Mouse (Mus musculus): Measurements from ENCODE around the gene Rab24.

The Rab24 gene

GRCm38 (mm10) chr13:55321434-55322129 lies at the start of gene Rab24:
Gene Rab24, minus strand, starts transcription at chr13:55321946.
- DNase-seq, result peak; percentile 87

GRCm38 (mm10) chr13:55371007-55371681 lies 49.4 kb upstream of the Rab24 start:
- DNase-seq, result no peak

- peak; percentile 30 for DNase-seq
Observed at GRCm38 (mm10) chr13:55370234-55370633, 48.5 kb upstream of the Rab24 start.

DNA sequence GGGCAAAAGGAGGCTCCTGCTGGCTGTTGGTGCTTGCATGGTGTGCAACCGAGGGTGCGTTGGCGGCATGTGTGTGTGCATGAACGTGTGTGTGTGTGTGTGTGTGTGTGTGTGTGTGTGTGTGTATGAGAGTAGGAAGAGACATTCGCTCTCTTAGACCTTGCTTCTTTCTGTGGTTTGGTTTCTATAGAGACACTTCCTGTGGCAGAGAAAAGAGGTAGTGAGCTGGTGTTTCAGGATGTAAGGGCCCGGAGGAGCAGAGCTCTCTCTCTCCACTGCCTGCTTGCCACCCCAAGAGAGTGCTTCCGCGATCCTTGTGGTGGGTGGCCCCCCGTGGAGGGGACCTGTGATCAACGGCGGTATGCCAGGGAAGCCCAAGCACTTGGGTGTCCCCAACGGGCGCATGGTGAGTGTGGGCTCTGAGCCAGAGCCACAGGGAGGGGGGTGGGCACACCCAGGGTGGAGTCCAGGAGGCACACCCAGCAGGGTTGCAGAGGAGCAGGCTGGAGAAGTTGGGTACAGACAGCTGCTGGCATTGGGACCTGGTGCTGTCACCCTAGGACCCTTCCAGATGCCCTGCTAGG lies 47.9 kb upstream of the Rab24 start, which contains the start of gene Rgs14:
Rgs14 (plus strand) TSS at position 202 of the 584 bp plus-strand sequence.
- peak; percentile 32 for DNase-seq

DNA sequence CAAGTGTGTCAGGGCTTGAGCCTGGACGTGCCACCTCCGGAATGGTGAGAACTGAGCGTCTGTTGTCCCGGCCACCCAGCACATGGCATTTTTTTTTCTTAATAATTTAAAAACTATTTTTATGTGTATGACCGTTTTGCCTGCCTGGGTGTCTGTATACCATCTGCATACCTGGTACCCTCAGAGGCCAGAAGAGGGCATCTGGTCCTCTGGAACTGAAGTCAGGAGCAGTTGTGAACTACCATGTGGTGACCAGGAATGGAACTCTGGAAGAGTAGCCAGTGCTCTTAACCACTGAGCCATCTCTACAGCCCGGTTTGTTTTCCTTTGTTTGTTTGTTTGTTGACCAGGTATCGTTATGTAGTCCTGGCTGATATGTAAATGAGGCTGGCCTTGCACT lies 46.7 kb upstream of the Rab24 start:
- DNase-seq, result no peak

- peak; percentile 93 for DNase-seq
Observed at GRCm38 (mm10) chr13:55362453-55363060, 40.8 kb upstream of the Rab24 start, which contains the start of gene Lman2. Gene Lman2, minus strand, starts transcription at chr13:55362783.

GRCm38 (mm10) chr13:55361974-55362452 lies 40.3 kb upstream of the Rab24 start:
- no peak for DNase-seq

DNA sequence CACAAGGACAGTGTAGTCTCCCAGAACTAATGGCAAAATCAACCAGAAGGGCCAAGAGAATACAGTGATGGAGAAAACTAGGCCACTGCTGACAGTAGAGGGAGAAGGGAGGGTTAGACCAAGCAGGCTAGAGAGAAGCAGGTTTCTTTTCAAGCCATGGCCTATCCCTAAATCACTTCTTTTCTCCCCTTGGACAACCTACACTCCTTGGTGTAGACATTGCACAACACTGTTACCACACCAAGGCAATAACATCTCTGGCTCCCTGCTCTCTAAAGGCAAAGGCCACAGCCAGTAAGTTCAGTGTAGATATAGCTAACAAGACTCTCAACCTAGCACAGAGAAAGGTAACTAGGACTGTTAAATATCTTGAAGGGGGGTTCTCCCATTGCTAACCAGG lies 39.4 kb upstream of the Rab24 start:
- DNase-seq, result no peak

DNA sequence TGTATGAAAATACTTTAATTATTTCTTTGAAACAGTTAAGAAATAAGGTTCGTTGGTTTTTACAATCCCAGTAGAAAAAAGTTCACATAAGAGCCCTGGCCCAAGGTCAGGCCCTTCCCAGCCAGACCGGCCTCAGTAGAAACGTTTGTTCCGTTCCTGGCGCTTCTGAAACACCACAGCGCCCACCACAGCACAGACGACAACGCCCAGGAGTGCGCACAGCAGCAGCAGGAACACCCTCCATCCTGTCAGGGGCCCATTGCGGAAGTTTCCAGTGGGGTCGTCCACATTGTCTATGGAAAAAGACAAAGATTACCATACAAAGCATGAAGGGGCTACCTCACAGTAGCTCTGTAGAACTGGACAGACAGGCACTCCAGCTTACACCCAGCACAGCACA lies 25.0 kb upstream of the Rab24 start:
- no peak for DNase-seq

DNA sequence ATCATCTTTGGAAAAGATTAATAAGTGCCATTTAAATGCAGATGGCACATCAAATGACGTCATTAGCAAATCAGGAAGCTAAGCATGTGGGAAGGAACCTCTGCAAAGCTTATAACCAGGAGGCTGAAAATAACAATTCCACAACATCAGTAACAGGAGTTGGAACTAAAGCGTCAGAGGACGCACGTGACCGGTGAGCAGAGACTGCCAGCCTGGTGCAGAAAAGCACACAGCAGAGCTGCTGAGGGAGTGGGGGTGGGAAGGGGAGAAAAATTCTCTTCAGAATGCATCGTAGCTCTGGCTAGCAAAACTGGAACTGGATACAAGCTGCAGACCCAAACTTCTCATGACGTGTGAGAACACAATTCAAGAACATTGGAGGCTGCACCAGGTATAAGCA lies 22.5 kb upstream of the Rab24 start:
- no peak for DNase-seq

DNA sequence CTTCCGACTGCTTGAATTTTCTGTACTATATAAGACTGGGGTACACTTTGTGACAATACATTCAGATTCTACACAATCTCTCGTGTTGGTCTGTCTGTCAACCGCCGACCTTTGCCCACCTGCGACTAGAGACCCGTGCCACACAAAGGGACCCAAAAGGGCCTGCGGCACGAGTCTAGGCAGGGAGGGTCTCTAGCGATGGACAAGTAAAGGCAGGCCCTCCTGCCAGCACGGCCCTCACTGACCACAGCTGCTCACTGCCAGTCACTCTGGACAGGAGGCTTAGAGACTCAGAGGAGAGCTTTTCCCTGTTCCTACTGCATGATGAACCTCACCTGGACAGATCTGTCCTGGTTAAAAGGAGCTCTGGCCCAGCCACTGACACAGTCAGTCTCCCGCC lies 20.7 kb upstream of the Rab24 start:
- no peak for DNase-seq

DNA sequence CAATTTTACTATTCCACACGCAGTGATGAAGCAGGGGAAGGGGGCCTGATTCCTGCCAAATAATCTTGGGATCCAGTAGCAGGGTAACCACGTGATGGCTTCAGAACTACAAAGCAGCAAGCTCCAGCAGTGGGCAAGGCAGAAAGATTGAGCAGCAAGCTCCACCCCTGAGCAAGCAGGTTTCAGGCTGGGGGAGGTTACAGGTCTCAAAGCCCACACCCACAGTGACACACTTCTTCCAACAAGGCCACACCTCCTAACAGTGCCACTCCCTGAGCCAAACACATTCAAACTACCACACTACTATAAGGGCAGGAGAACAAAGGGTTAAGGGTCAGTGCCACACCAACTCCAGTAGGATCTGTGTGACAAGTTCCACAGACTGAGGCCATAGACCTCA lies 17.5 kb upstream of the Rab24 start:
- no peak for DNase-seq

DNA sequence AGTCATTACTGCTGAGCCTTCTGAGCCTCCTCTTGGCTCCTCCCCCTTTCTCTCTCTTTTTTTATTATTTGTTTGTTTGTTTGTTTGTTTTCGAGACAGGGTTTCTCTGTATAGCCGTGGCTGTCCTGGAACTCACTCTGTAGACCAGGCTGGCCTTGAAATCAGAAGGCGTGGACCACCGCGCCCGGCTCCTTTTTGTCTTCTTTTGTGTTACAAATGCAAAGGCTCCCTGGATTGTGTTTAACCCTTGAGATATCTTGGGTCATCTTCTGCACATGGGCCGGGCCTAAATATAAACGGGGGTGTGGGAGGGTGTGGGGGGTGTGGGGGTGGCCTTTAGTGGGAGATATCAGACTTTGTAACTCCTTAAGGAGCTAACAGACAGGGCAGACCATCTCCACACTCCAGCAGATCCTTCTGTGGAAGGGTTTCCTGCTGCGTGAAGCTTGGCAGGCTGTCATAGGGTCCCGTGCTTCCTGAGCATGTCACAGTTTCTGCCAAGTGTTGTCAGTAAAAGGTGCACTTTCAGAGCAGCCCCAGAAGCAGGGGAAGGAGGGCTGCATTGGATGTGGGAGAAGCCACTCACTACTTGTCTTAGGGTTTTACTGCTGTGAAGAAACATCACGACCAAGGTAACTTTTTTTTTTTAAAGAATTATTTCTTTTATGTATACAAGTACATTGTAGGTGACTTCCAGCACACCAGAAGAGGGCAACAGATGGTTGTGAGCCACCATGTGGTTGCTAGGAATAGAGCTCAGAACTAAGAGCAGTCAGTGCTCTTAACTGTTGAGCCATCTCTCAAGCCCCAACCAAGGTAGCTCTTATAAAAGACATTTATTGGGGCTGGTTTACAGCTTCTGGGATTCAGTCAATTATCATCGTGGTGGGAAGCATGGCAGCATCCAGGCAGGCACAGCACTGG lies 16.6 kb upstream of the Rab24 start:
- DNase-seq, result no peak

GRCm38 (mm10) chr13:55337341-55337975 lies 15.7 kb upstream of the Rab24 start:
- DNase-seq, result no peak

GRCm38 (mm10) chr13:55335701-55336100 lies 14.0 kb upstream of the Rab24 start:
- no peak for DNase-seq

- no peak for DNase-seq
Observed at GRCm38 (mm10) chr13:55332331-55332730, 10.6 kb upstream of the Rab24 start.

- no peak for DNase-seq
Observed at GRCm38 (mm10) chr13:55330567-55331400, 9.0 kb upstream of the Rab24 start.

DNA sequence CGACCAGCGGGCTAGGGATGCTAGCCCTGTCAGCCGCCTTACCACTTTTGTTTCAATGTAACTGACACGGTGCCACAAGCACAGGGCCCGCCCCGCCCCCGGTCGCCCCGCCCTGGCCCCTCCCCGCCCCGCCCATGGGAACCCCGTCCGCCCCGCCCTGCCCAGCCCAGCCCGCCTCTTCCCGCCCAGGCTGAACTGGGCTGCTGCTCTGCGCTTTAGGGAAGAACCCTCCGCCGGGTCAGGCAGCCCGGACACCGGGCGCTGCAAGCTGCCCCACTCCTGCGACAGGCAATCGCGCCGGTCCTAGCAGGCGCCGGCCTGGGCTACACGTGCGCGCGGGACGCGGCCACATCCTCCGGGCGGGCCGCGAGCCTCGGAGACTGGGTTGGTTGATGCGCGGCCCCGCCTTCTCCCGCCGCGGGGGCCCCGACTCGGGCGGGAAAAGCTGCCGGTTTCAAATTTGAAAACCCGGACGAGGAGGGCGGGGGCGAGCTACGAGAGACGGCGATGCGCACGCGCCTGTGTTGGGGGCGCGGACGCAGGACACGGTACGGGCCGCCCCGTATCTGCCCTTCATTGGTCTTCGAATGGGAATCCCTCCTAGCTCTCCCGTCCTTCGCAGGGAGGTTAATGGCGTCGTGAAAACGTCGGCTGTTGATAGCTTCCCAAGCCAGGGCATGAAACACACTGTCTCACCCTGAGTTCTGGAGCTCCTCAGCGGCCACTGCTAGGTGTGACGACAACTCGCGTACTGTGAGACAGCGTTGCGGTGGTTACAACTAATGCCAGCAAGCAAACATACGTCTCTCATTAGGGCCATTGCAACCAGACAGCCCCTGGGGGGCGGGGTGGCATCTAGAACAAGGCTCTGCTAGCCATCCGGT lies 8.2 kb upstream of the Rab24 start, which contains the start of gene Mxd3:
Mxd3 (minus strand) TSS at position 141 of the 884 bp plus-strand sequence.
- DNase-seq, result peak; percentile 78

- DNase-seq, result no peak
Observed at GRCm38 (mm10) chr13:55329109-55329682, 7.5 kb upstream of the Rab24 start.

All from lung, postnatal 14 days (tissue).